Mouse (Mus musculus) ES-E14 (cell line): ENCODE measurements at regions not wholly inside any gene's neighbourhood (a gene's known extent, or its start where the extent isn't known, plus 50 kb on each side); places are given as distances from the start of the nearest gene placed in this dataset.

Experiments
- HCFC1 ChIP-seq: IDR thresholded peaks from 2 replicates; pipeline ENCODE4 v1.6.1; 2012; ENCODE audit warnings: low read length, inconsistent platforms, borderline replicate concordance; ENCODE audit not compliant: insufficient read depth
- ZC3H11A ChIP-seq: IDR thresholded peaks from 2 replicates; pipeline ENCODE4 v1.6.1; 2012; ENCODE audit warnings: low read depth, mild to moderate bottlenecking, inconsistent platforms, low read length, borderline replicate concordance

GRCm38 (mm10) chr7:84739965-84740390 is 50.2 kb upstream of the Zfand6 start:
- no peak for TF ChIP-seq ZC3H11A
- no peak for TF ChIP-seq HCFC1
